Mouse (Mus musculus): Measurements from ENCODE around the gene Krcc1. TPM values are rescaled to one million over a fixed set of nuclear protein-coding genes. Genes with fewer than 3 reads are reported as not detected.
A peak's percentile ranks its signal among the peaks of the same experiment; 100 is the strongest.
"Not testable (repeated sequence)": the region's sequence is repeated elsewhere in the genome, so short reads cannot be mapped to it uniquely, and the experiment has no call there.

Gene Krcc1
- polyA plus RNA-seq, 1 experiment from 2014 or later = 31.6 TPM

- ATAC-seq (ENCODE audit: low FRiP score) = no peak
- H3K27me3 ChIP-seq = no peaks in the 10 kb centered on the region
- H3K4me3 ChIP-seq = no peak overlapping the region
- H3K27ac ChIP-seq = no peak overlapping the region
- no peak overlapping the region for H3K4me2 ChIP-seq (replicated peaks)
- WGBS = 63% methylated on average over 7 of the region's 7 CpGs
- H3K36me3 ChIP-seq = no peaks in the 10 kb centered on the region
- peaks cover 16% of the 10 kb centered on the region for H3K4me1 ChIP-seq
- no peaks in the 10 kb centered on the region for H3K9me3 ChIP-seq (replicated peaks)
- H3K9ac ChIP-seq = no peak overlapping the region
Observed at GRCm38 (mm10) chr6:71268929-71269685, 2.4 kb upstream of the Krcc1 start.

GRCm38 (mm10) chr6:71269686-71270050 lies 1.8 kb upstream of the Krcc1 start:
- not testable (repeated sequence) for ATAC-seq (ENCODE audit: low FRiP score); H3K9me3 ChIP-seq (replicated peaks); H3K4me2 ChIP-seq (replicated peaks); H3K27me3 ChIP-seq; H3K36me3 ChIP-seq; H3K9ac ChIP-seq; H3K4me3 ChIP-seq; H3K27ac ChIP-seq
- 92% methylated on average over 6 of the region's 6 CpGs for WGBS
- H3K4me1 ChIP-seq = peaks cover 16% of the 10 kb centered on the region

DNA sequence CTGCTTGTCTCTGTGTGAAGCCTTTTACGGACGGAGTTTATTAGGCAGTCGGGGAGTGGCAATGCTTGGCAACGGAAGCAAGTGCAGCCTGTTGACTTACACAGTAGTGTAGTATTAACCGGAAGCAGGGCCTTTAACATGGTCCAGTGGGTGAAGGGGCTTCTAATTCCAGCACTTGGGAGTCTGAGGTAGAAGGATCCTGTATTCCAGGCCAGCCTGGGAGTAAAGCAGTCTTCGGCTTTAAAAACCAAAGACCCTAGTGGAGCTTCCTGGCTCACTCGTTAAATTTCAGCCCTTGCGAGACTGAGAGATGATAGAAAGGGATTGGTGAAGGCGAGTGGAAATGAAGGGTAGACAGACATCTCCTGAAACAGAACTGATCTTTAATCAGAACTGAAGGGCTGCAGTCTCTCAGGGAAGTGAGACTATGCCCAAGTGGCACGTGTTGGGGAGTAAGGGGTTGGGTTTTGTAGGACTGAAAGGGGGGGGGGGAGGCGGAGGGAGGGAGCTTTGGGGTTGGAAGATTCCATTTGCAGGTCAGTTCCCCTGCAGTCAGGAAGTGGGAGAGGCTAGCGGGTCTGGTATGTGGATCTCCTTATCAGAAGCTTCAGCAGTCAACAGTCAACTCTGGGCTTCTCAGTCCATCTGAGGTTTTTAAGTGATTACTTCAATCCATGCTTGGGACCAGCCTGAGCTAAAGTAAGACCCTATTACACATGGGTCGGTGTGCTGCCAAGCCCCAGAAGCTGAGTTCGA lies 998 bp upstream of the Krcc1 start:
- Histone ChIP-seq H3K4me1 (peaks cover 16% of the 10 kb centered on the region), H3K4me3 (peak overlapping the region; percentile 87), H3K27me3 (no peaks in the 10 kb centered on the region), H3K4me2 (replicated peaks) (peak overlapping the region; percentile 78), H3K9me3 (replicated peaks) (no peaks in the 10 kb centered on the region), H3K9ac (peak overlapping the region; percentile 54; the same call in 1 of the 2 replicates), H3K36me3 (no peaks in the 10 kb centered on the region), H3K27ac (peak overlapping the region; percentile 80)
- ATAC-seq (ENCODE audit: low FRiP score) = peak; percentile 26
- WGBS = 32% methylated on average over 14 of the region's 14 CpGs

DNA sequence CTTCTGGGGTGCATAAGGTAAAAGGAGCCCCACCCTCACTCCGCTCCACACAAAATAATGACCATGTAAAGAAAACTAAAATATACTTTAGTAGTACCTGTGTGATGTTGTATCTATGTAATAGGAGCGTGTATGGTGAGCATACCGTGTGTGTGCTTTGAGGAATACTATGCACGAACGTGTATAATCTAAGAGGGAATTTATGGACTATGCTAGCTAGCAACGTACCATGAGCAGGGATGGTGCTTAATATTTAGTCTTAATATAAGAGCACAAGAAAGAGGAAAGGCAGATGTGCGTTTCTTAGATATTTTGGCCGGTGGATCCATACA lies 454 bp upstream of the Krcc1 start:
- ATAC-seq (ENCODE audit: low FRiP score) = peak; percentile 72
- WGBS = 1% methylated on average over 8 of the region's 8 CpGs
- Histone ChIP-seq H3K27me3 (no peaks in the 10 kb centered on the region), H3K4me3 (peak overlapping the region; percentile 87), H3K27ac (peak overlapping the region; percentile 80), H3K9me3 (replicated peaks) (no peaks in the 10 kb centered on the region), H3K9ac (peak overlapping the region; percentile 54), H3K4me1 (peaks cover 16% of the 10 kb centered on the region), H3K36me3 (no peaks in the 10 kb centered on the region), H3K4me2 (replicated peaks) (peak overlapping the region; percentile 78)

DNA sequence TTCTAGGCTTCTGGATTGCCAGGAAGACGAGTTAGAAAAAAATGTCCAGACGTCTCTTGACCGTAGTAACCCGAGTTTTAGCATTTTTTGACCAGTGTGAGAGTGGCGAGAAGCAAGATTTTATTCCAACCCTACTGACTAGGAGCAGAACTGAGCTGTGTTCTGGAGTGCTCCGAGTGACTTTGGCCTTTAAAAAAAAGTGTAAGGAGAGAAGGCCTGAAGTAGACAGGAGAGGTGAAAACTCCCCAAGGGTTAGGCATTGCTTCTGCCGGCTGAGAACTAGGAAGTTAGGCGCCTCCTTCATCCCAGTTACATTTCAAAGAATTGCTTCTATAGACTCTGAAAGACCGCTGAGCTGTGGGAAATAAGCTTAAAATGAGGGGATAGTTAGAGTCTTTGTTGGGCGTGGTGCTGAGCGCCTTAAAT lies 852 bp downstream of the Krcc1 start:
- H3K27ac ChIP-seq = peak overlapping the region; percentile 97
- peak overlapping the region; percentile 87 for H3K4me3 ChIP-seq
- 1% methylated on average over 11 of the region's 11 CpGs for WGBS
- peaks cover 16% of the 10 kb centered on the region for H3K4me1 ChIP-seq
- ATAC-seq (ENCODE audit: low FRiP score) = peak; percentile 3; the same call in 1 of the 2 replicates
- no peaks in the 10 kb centered on the region for H3K9me3 ChIP-seq (replicated peaks)
- peak overlapping the region; percentile 97 for H3K9ac ChIP-seq
- no peaks in the 10 kb centered on the region for H3K36me3 ChIP-seq
- peak overlapping the region; percentile 78 for H3K4me2 ChIP-seq (replicated peaks)
- H3K27me3 ChIP-seq = no peaks in the 10 kb centered on the region

- H3K9ac ChIP-seq = no peak overlapping the region
- H3K27me3 ChIP-seq = no peaks in the 10 kb centered on the region
- H3K4me2 ChIP-seq (replicated peaks) = no peak overlapping the region
- WGBS = 95% methylated on average over 1 of the region's 1 CpGs
- H3K27ac ChIP-seq = no peak overlapping the region
- no peaks in the 10 kb centered on the region for H3K9me3 ChIP-seq (replicated peaks)
- no peak for ATAC-seq (ENCODE audit: low FRiP score)
- H3K36me3 ChIP-seq = no peaks in the 10 kb centered on the region
- H3K4me3 ChIP-seq = no peak overlapping the region
- peaks cover 16% of the 10 kb centered on the region for H3K4me1 ChIP-seq
Observed at GRCm38 (mm10) chr6:71273715-71274114, 2.2 kb downstream of the Krcc1 start.

DNA sequence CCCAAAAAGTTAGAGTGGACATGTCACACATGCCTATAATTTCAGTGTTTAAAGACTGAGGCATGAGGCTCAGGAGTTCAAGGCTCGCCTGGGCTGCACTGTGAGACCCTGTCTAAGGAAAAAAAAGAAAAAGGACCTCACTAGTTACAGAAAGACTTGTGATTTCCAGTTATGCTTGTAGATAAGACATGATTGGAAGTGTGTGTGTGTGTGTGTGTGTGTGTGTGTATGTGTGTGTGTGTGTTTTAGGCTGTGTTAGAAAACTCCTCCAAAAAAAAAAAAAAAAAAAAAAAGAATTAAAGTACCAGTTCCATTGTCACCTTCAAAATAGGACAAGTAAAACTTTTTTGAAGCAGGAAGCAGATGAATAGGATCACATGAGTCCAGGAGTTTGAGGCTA lies 3.1 kb downstream of the Krcc1 start:
- Histone ChIP-seq H3K36me3 (no peaks in the 10 kb centered on the region), H3K4me1 (peaks cover 16% of the 10 kb centered on the region), H3K4me2 (replicated peaks) (no peak overlapping the region), H3K4me3 (no peak overlapping the region), H3K27me3 (no peaks in the 10 kb centered on the region), H3K27ac (no peak overlapping the region), H3K9ac (no peak overlapping the region), H3K9me3 (replicated peaks) (no peaks in the 10 kb centered on the region)
- ATAC-seq (ENCODE audit: low FRiP score) = no peak
- WGBS = 84% methylated on average over 1 of the region's 1 CpGs

DNA sequence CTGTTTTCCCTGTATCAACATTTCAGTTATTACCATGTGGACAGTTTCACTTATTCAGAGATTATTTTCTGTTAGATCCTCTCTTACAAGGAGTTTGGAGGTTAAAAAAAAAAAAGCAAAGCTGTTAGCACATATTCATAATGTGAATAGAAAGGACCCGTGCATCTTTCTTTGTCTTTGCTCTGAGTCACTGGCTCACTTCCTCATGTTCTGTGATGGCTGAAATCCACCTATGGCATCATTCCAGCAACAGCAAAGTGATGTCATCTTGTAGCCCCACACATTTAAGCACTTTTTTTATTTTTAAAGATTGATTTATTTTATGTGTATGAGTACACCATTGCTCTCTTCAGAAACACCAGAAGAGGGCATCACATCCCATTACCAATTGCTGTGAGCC lies 7.9 kb downstream of the Krcc1 start:
- Histone ChIP-seq H3K4me2 (replicated peaks) (no peak overlapping the region), H3K36me3 (peaks cover 6% of the 10 kb centered on the region), H3K27me3 (no peaks in the 10 kb centered on the region), H3K9ac (no peak overlapping the region), H3K27ac (no peak overlapping the region), H3K9me3 (replicated peaks) (no peaks in the 10 kb centered on the region), H3K4me3 (no peak overlapping the region), H3K4me1 (no peaks in the 10 kb centered on the region)
- 81% methylated on average over 1 of the region's 1 CpGs for WGBS
- ATAC-seq (ENCODE audit: low FRiP score) = no peak

GRCm38 (mm10) chr6:71293509-71293908 lies 22.0 kb downstream of the Krcc1 start:
- no peak overlapping the region for H3K9ac ChIP-seq
- 91% methylated on average over 14 of the region's 14 CpGs for WGBS
- H3K27ac ChIP-seq = no peak overlapping the region
- no peak overlapping the region for H3K4me3 ChIP-seq
- H3K4me1 ChIP-seq = no peaks in the 10 kb centered on the region
- no peaks in the 10 kb centered on the region for H3K9me3 ChIP-seq (replicated peaks)
- no peak overlapping the region for H3K4me2 ChIP-seq (replicated peaks)
- H3K36me3 ChIP-seq = no peaks in the 10 kb centered on the region
- no peak for ATAC-seq (ENCODE audit: low FRiP score)
- H3K27me3 ChIP-seq = no peaks in the 10 kb centered on the region

DNA sequence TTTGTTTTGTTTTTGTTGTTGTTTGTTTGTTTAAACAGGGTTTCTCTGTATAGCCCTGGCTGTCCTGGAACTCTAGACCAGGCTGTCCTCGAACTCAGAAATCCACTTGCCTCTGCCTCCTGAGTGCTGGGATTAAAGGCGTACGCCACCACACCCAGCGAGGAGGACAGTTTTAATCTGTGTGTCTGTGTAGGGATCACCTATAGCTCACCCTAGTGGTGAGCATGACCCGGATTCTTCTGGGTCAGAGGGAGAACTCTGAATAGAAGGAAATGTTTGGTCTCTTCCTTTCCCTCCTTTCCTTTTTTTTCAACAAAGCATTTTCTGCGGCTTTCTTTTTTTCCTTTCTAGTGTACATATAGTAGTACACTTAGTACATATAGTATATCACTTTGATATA lies 23.8 kb downstream of the Krcc1 start:
- Histone ChIP-seq H3K27me3 (no peaks in the 10 kb centered on the region), H3K36me3 (no peaks in the 10 kb centered on the region), H3K4me2 (replicated peaks) (no peak overlapping the region), H3K27ac (no peak overlapping the region), H3K4me3 (no peak overlapping the region), H3K4me1 (no peaks in the 10 kb centered on the region), H3K9ac (no peak overlapping the region), H3K9me3 (replicated peaks) (no peaks in the 10 kb centered on the region)
- 75% methylated on average over 6 of the region's 6 CpGs for WGBS
- ATAC-seq (ENCODE audit: low FRiP score) = no peak

DNA sequence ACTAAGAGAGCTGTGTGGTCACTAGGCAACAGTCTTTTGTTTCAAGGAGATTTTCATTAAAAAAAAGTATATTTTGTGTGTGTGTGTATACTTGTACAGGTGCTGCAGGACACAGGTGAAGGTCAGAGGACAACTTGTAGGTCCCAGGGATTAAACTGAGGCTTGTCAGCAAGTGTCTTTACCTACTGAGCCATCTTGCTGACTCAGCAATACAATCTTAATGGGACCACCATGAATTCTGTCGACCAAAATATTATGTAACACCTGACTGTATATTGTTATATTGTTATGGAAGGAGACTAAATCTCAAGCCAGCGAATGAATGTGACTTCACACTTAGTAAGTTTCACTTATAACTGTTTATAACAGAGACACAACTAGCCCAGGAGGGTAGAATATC lies 26.6 kb downstream of the Krcc1 start:
- H3K9ac ChIP-seq = no peak overlapping the region
- 72% methylated on average over 2 of the region's 2 CpGs for WGBS
- H3K4me3 ChIP-seq = no peak overlapping the region
- no peak overlapping the region for H3K27ac ChIP-seq
- H3K9me3 ChIP-seq (replicated peaks) = no peaks in the 10 kb centered on the region
- H3K4me1 ChIP-seq = no peaks in the 10 kb centered on the region
- no peaks in the 10 kb centered on the region for H3K27me3 ChIP-seq
- no peak overlapping the region for H3K4me2 ChIP-seq (replicated peaks)
- ATAC-seq (ENCODE audit: low FRiP score) = no peak
- H3K36me3 ChIP-seq = no peaks in the 10 kb centered on the region

DNA sequence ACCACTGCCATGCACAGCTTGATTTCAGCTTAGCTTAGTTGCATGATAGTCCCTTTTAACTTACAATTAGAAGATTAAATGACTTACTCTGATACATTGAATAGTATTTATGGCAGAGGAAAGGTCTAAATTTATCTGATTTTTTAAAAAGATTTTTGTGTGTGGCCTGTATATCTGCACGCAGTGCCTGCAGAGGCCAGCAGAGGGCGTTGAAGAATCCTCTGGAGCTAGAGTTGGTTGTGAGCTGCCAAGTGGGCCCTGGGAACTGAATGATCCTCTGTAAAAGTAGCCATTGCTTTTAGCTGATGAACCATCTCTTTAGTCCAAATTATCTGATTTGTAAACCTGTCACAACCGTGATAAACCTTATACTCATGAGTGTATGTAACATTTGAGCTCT lies 27.3 kb downstream of the Krcc1 start:
- no peak overlapping the region for H3K9ac ChIP-seq

More for the DNA sequence above, 27.3 kb downstream of the Krcc1 start:
- Histone ChIP-seq H3K27ac (no peak overlapping the region), H3K36me3 (no peaks in the 10 kb centered on the region), H3K4me3 (no peak overlapping the region), H3K27me3 (no peaks in the 10 kb centered on the region), H3K4me2 (replicated peaks) (no peak overlapping the region), H3K9me3 (replicated peaks) (no peaks in the 10 kb centered on the region), H3K4me1 (no peaks in the 10 kb centered on the region)
- ATAC-seq (ENCODE audit: low FRiP score) = no peak
- WGBS = 31% methylated on average over 3 of the region's 3 CpGs
